Mouse (Mus musculus) embryonic stem cell, embryonic (primary cell): ENCODE results near the gene Mlst8.

Experiments used
- CTCF ChIA-PET, 4 experiments: fragments of 300-600 bp in 2 of 4; fragments of 350-600 bp in 2 of 4; sonication (Branson Sonifier 250); formaldehyde crosslinking; loops; one replicate each; lab custom pipeline; 2022; ENCODE audit warnings: inconsistent platforms in 2 of 4; lab: Charles Lee
- POLR2A ChIA-PET, 4 experiments: fragments of 300-600 bp in 2 of 4; fragments of 350-600 bp in 2 of 4; sonication (Branson Sonifier 250); formaldehyde crosslinking; loops; one replicate each; lab custom pipeline; 2022; ENCODE audit warnings: antibody characterized with exemption in 4 of 4, inconsistent platforms in 1 of 4; lab: Charles Lee

Gene Mlst8

GRCm38 (mm10) chr17:24478663-24479380, at the start of gene Mlst8:
Gene Mlst8 (minus strand): TSS chr17:24479078.
- CTCF ChIA-PET = interaction anchor here (0.5 to 3.2 kb wide), 69 partner anchors 8 to 1018 kb away, joined by 3 to 45 read pairs (median 5); partner anchors contain the start of genes Traf7 (in 4 of the 4), Pkd1 (in 3 of the 4), Abca3 (in 1 of the 4) and Caskin1 (in 1 of the 4)
- POLR2A ChIA-PET = interaction anchor here (0.6 to 24.5 kb wide), 125 partner anchors 8 to 1354 kb away, joined by 3 to 396 read pairs (median 5); partner anchors contain the start of genes Traf7 (in 4 of the 4), E4f1 (in 3 of the 4), Nthl1 (in 3 of the 4) and Pgp (in 3 of the 4)

- CTCF ChIA-PET = interaction anchor here (0.6 to 3.0 kb wide), 11 partner anchors 11 to 197 kb away, joined by 3 to 32 read pairs (median 5); partner anchors contain the start of genes Mlst8 (in 3 of the 4) and Pkd1 (in 1 of the 4)
- POLR2A ChIA-PET = interaction anchor here (0.6 to 13.1 kb wide), 149 partner anchors 8 to 1304 kb away, joined by 3 to 396 read pairs (median 10); partner anchors contain the start of genes Abca3 (in 4 of the 4), E4f1 (in 3 of the 4), Mlst8 (in 3 of the 4) and Pgp (in 3 of the 4)
These were observed 49.7 kb upstream of the Mlst8 start for GRCm38 (mm10) chr17:24528560-24528918.

GRCm38 (mm10) chr17:24527723-24528559, 49.1 kb upstream of the Mlst8 start, which contains the start of gene Traf7:
Gene Traf7 (minus strand): TSS chr17:24527938.
- CTCF ChIA-PET = interaction anchor here (0.5 to 3.0 kb wide), 27 partner anchors 10 to 197 kb away, joined by 3 to 32 read pairs (median 4); partner anchors contain the start of genes Mlst8 (in 4 of the 4), Pkd1 (in 1 of the 4) and Rnps1 (in 1 of the 4)
- POLR2A ChIA-PET = interaction anchor here (0.5 to 13.1 kb wide), 337 partner anchors 8 to 1540 kb away, joined by 3 to 396 read pairs (median 5); partner anchors contain the start of genes Abca3 (in 4 of the 4), Mlst8 (in 4 of the 4), Bricd5 (in 3 of the 4) and Ccnf (in 3 of the 4)

- CTCF ChIA-PET = interaction anchor here (0.5 to 3.0 kb wide), 25 partner anchors 11 to 363 kb away, joined by 3 to 32 read pairs (median 4); partner anchors contain the start of genes Mlst8 (in 4 of the 4), Pkd1 (in 1 of the 4) and Rnps1 (in 1 of the 4)
- POLR2A ChIA-PET = interaction anchor here (0.5 to 13.1 kb wide), 330 partner anchors 8 to 1541 kb away, joined by 3 to 396 read pairs (median 6); partner anchors contain the start of genes Abca3 (in 4 of the 4), Mlst8 (in 4 of the 4), Bricd5 (in 3 of the 4) and Ccnf (in 3 of the 4)
These were observed 48.4 kb upstream of the Mlst8 start for GRCm38 (mm10) chr17:24527315-24527714.

GRCm38 (mm10) chr17:24524734-24525133, 45.9 kb upstream of the Mlst8 start:
- ChIA-PET POLR2A (interaction anchor here (0.5 to 13.1 kb wide), 23 partner anchors 11 to 192 kb away, joined by 3 to 396 read pairs (median 6); partner anchors contain the start of genes Mlst8 (in 2 of the 4), Pkd1 (in 2 of the 4), Zfp598 (in 2 of the 4) and Bricd5 (in 1 of the 4)), CTCF (interaction anchor here in 3 of 4 experiments (0.9 to 1.6 kb wide), 3 partner anchors 46 to 104 kb away, joined by 4 to 5 read pairs (median 4); partner anchors contain the start of gene Mlst8 (in 2 of the 3))

GRCm38 (mm10) chr17:24520450-24520849, 41.6 kb upstream of the Mlst8 start:
- CTCF ChIA-PET = no interaction called here
- POLR2A ChIA-PET = interaction anchor here in 2 of 4 experiments (1.3 to 13.1 kb wide), 3 partner anchors 11 to 42 kb away, joined by 3 to 356 read pairs (median 6); partner anchors contain the start of gene Mlst8 (in 2 of the 2)

GRCm38 (mm10) chr17:24514270-24515257, 35.7 kb upstream of the Mlst8 start:
- ChIA-PET CTCF (interaction anchor here (0.5 to 3.7 kb wide), 20 partner anchors 8 to 215 kb away, joined by 3 to 20 read pairs (median 4); partner anchors contain the start of genes Mlst8 (in 3 of the 4), Traf7 (in 2 of the 4), E4f1 (in 1 of the 4) and Pgp (in 1 of the 4)), POLR2A (interaction anchor here (0.6 to 16.1 kb wide), 22 partner anchors 9 to 100 kb away, joined by 3 to 356 read pairs (median 5); partner anchors contain the start of genes Mlst8 (in 3 of the 4), Traf7 (in 3 of the 4), Rnps1 (in 2 of the 4) and Pkd1 (in 1 of the 4))

- CTCF ChIA-PET = interaction anchor here (0.5 to 3.7 kb wide), 25 partner anchors 9 to 659 kb away, joined by 3 to 20 read pairs (median 4); partner anchors contain the start of genes Mlst8 (in 2 of the 4), Traf7 (in 2 of the 4), E4f1 (in 1 of the 4) and Pgp (in 1 of the 4)
- POLR2A ChIA-PET = interaction anchor here in 3 of 4 experiments (0.9 to 16.1 kb wide), 18 partner anchors 9 to 116 kb away, joined by 3 to 356 read pairs (median 6); partner anchors contain the start of genes Traf7 (in 3 of the 3), Mlst8 (in 2 of the 3), Pkd1 (in 1 of the 3) and Rnps1 (in 1 of the 3)
These were observed 34.7 kb upstream of the Mlst8 start for GRCm38 (mm10) chr17:24513609-24514008.

- POLR2A ChIA-PET = interaction anchor here in 3 of 4 experiments (0.5 to 16.1 kb wide), 16 partner anchors 8 to 697 kb away, joined by 3 to 356 read pairs (median 4); partner anchors contain the start of genes Traf7 (in 3 of the 3), Abca3 (in 1 of the 3), Mlst8 (in 1 of the 3) and Pkd1 (in 1 of the 3)
- CTCF ChIA-PET = interaction anchor here in 3 of 4 experiments (1.0 to 1.6 kb wide), 5 partner anchors 13 to 29 kb away, joined by 3 to 8 read pairs (median 5); partner anchors contain the start of genes Traf7 (in 2 of the 3) and Mlst8 (in 1 of the 3)
These were observed 29.1 kb upstream of the Mlst8 start for GRCm38 (mm10) chr17:24507806-24508460.

- POLR2A ChIA-PET = interaction anchor here (0.6 to 16.1 kb wide), 34 partner anchors 9 to 229 kb away, joined by 3 to 356 read pairs (median 4); partner anchors contain the start of genes Mlst8 (in 4 of the 4), Traf7 (in 3 of the 4), Abca3 (in 1 of the 4) and Msrb1 (in 1 of the 4)
- CTCF ChIA-PET = interaction anchor here (0.8 to 1.8 kb wide), 11 partner anchors 12 to 42 kb away, joined by 3 to 11 read pairs (median 5); partner anchors contain the start of genes Traf7 (in 2 of the 4), Mlst8 (in 1 of the 4) and Pkd1 (in 1 of the 4)
These were observed 28.3 kb upstream of the Mlst8 start for GRCm38 (mm10) chr17:24507129-24507664.

GRCm38 (mm10) chr17:24506332-24507070, 27.6 kb upstream of the Mlst8 start:
- ChIA-PET POLR2A (interaction anchor here (0.6 to 16.1 kb wide), 54 partner anchors 8 to 252 kb away, joined by 3 to 356 read pairs (median 4); partner anchors contain the start of genes Mlst8 (in 4 of the 4), Pkd1 (in 3 of the 4), Traf7 (in 3 of the 4) and Nthl1 (in 2 of the 4)), CTCF (interaction anchor here (0.6 to 1.8 kb wide), 21 partner anchors 8 to 228 kb away, joined by 3 to 11 read pairs (median 3); partner anchors contain the start of genes Traf7 (in 2 of the 4), Mlst8 (in 1 of the 4) and Pkd1 (in 1 of the 4))

- CTCF ChIA-PET = interaction anchor here (0.6 to 2.4 kb wide), 16 partner anchors 8 to 229 kb away, joined by 3 to 13 read pairs (median 4); partner anchors contain the start of gene Mlst8 (in 2 of the 4)
These were observed 26.5 kb upstream of the Mlst8 start for GRCm38 (mm10) chr17:24505286-24505955.

More at GRCm38 (mm10) chr17:24505286-24505955, 26.5 kb upstream of the Mlst8 start:
- POLR2A ChIA-PET = interaction anchor here (0.6 to 16.1 kb wide), 38 partner anchors 8 to 253 kb away, joined by 3 to 356 read pairs (median 5); partner anchors contain the start of genes Pkd1 (in 3 of the 4), Traf7 (in 3 of the 4), Mlst8 (in 2 of the 4) and Nthl1 (in 2 of the 4)
